Mouse (Mus musculus) heart, embryonic 13.5 days (tissue): ENCODE data around the gene Arhgef2. TPM values are rescaled to one million over a fixed set of nuclear protein-coding genes. Genes with fewer than 3 reads are reported as not detected.
A peak's percentile ranks its signal among the peaks of the same experiment; 100 is the strongest.

ENCODE experiments used
- ATAC-seq: fragments of 200-750 bp; cut with Nextera tagmentation; 2 replicates; pipeline ENCODE4 v1.8.0; 2017; ENCODE audit warnings: moderate TSS enrichment; ENCODE audit not compliant: insufficient number of reproducible peaks, low FRiP score, low TSS enrichment; ENCODE audit errors: extremely low read depth
- H3K27ac ChIP-seq: fragments of 300-500 bp; sonication (generic); replicated peaks from 2 replicates; pipeline ENCODE4 v1.5.1; 2015; ENCODE audit warnings: moderate library complexity, mild to moderate bottlenecking, inconsistent platforms
- H3K27me3 ChIP-seq: fragments of 300-500 bp; sonication (generic); replicated peaks from 2 replicates; pipeline ENCODE4 v1.6.1; 2015; ENCODE audit warnings: mild to moderate bottlenecking, inconsistent platforms
- H3K36me3 ChIP-seq: fragments of 300-500 bp; sonication (generic); 2 replicates; pipeline ENCODE4 v1.6.1; 2015; ENCODE audit warnings: mild to moderate bottlenecking, inconsistent platforms
- H3K4me1 ChIP-seq: fragments of 300-500 bp; sonication (generic); 2 replicates; pipeline ENCODE4 v1.6.1; 2015; ENCODE audit warnings: inconsistent platforms
- H3K4me2 ChIP-seq: fragments of 300-500 bp; sonication (generic); 2 replicates; pipeline ENCODE4 v1.6.1; 2015; ENCODE audit warnings: inconsistent platforms, mild to moderate bottlenecking, moderate library complexity
- H3K4me3 ChIP-seq: fragments of 300-500 bp; sonication (generic); 2 replicates; pipeline ENCODE4 v1.5.1; 2015; ENCODE audit warnings: moderate library complexity, mild to moderate bottlenecking, inconsistent platforms
- H3K9ac ChIP-seq: fragments of 300-500 bp; sonication (generic); 2 replicates; pipeline ENCODE4 v1.6.1; 2015; ENCODE audit warnings: inconsistent platforms, mild to moderate bottlenecking, moderate library complexity
- H3K9me3 ChIP-seq: fragments of 300-500 bp; sonication (generic); 2 replicates; pipeline ENCODE4 v1.6.1; 2016; ENCODE audit warnings: inconsistent platforms
- WGBS: fragments of 180-500 bp; shearing (Covaris S2); methylation state at CpG from one replicate; pipeline ENCODE4 v1.1.7; 2015; ENCODE audit warnings: mixed read lengths; 5-methylcytosine and 5-hydroxymethylcytosine counted together
- polyA plus RNA-seq: library from polyadenylated mRNA; unstranded; fragments of >200 nt; fragmentation: Nextera tagmentation; extraction: Ambion mirVana; gene quantifications from 2 replicates; pipeline ENCODE4 v1.2.1, GENCODE M21; 2015

The Arhgef2 gene
- polyA plus RNA-seq, 1 experiment from 2014 or later, result 73.1 TPM

DNA sequence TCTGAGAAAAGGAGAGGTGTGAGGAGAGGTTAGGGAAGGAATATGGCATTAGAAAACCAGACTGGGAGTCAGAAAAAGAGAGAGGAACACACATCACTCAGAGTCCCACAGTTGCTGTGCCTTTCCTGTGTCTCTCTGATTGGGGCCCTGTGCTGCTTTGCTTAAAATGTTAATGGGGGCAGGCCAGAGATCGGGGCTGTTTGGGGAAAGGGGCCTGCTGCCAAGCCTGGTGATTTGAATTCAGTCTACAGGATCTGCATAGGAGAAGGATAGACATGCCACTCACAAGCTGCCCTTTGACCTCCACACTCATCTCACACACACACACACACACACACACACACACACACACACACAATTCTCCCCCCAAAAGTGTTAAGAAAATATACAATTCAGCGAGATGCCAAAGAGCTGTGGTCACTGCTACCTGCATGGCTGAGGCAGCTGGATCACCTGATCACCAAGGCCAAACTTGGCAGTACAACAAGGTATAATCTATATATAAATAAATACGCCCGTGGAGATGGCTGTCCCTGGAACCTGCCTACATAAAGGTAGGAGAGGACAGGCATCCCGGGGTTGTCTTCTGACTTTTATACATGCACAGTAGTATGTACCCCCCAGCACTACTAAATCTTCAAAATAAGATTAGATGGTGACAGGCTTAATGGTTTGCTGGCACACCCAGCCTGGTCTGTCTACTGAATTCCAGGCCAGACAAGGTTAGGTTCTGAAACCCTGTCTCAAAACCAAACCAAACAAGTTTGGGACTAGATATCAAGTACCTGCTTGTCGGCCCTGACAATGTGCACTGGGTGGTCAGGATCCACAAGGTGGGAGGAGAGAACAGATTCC is 48.0 kb downstream of the Arhgef2 start:
- Histone ChIP-seq H3K9me3 (no peaks in the 10 kb centered on the region), H3K4me3 (no peak overlapping the region), H3K36me3 (peaks cover 2% of the 10 kb centered on the region), H3K4me1 (peaks cover 28% of the 10 kb centered on the region), H3K27ac (peak overlapping the region; percentile 50), H3K27me3 (no peaks in the 10 kb centered on the region), H3K4me2 (no peak overlapping the region; the same call in 1 of the 2 replicates), H3K9ac (no peak overlapping the region)
- no peak for ATAC-seq
- 65% methylated on average over 6 of the region's 6 CpGs for WGBS

GRCm38 (mm10) chr3:88654621-88655020 is 48.9 kb downstream of the Arhgef2 start:
- H3K9ac ChIP-seq, result no peak overlapping the region; the same call in 1 of the 2 replicates
- no peaks in the 10 kb centered on the region for H3K36me3 ChIP-seq
- peak overlapping the region; percentile 59 for H3K27ac ChIP-seq
- peak overlapping the region; percentile 16; the same call in 1 of the 2 replicates for H3K4me2 ChIP-seq
- H3K27me3 ChIP-seq, result no peaks in the 10 kb centered on the region
- WGBS, result 47% methylated on average over 4 of the region's 4 CpGs
- no peak overlapping the region for H3K4me3 ChIP-seq
- no peaks in the 10 kb centered on the region for H3K9me3 ChIP-seq
- ATAC-seq, result no peak; the same call in 1 of the 2 replicates
- peaks cover 28% of the 10 kb centered on the region for H3K4me1 ChIP-seq

- no peaks in the 10 kb centered on the region for H3K36me3 ChIP-seq
- ATAC-seq, result no peak
- no peak overlapping the region for H3K4me3 ChIP-seq
- WGBS, result 74% methylated on average over 8 of the region's 8 CpGs
- H3K27ac ChIP-seq, result no peak overlapping the region
- H3K4me1 ChIP-seq, result peaks cover 28% of the 10 kb centered on the region
- no peaks in the 10 kb centered on the region for H3K27me3 ChIP-seq
- H3K4me2 ChIP-seq, result no peak overlapping the region
- H3K9me3 ChIP-seq, result no peaks in the 10 kb centered on the region
- H3K9ac ChIP-seq, result no peak overlapping the region
These were observed 49.9 kb downstream of the Arhgef2 start for GRCm38 (mm10) chr3:88655619-88656018.

GRCm38 (mm10) chr3:88658441-88659127 is 52.8 kb downstream of the Arhgef2 start:
- no peak for ATAC-seq
- Histone ChIP-seq H3K9me3 (peaks cover 4% of the 10 kb centered on the region; the same call in 1 of the 2 replicates), H3K36me3 (no peaks in the 10 kb centered on the region), H3K27me3 (no peaks in the 10 kb centered on the region), H3K27ac (no peak overlapping the region), H3K4me3 (no peak overlapping the region), H3K4me2 (no peak overlapping the region), H3K4me1 (peaks cover 22% of the 10 kb centered on the region), H3K9ac (no peak overlapping the region)
- 70% methylated on average over 5 of the region's 5 CpGs for WGBS

GRCm38 (mm10) chr3:88659798-88660197 is 54.0 kb downstream of the Arhgef2 start:
- WGBS, result 30% methylated on average over 6 of the region's 6 CpGs
- Histone ChIP-seq H3K27ac (no peak overlapping the region), H3K4me1 (peaks cover 10% of the 10 kb centered on the region), H3K4me3 (no peak overlapping the region), H3K36me3 (no peaks in the 10 kb centered on the region), H3K27me3 (no peaks in the 10 kb centered on the region), H3K4me2 (no peak overlapping the region), H3K9ac (no peak overlapping the region), H3K9me3 (peaks cover 4% of the 10 kb centered on the region; the same call in 1 of the 2 replicates)
- ATAC-seq, result no peak

GRCm38 (mm10) chr3:88664095-88664494 is 58.3 kb downstream of the Arhgef2 start:
- peaks cover 4% of the 10 kb centered on the region; the same call in 1 of the 2 replicates for H3K9me3 ChIP-seq
- no peaks in the 10 kb centered on the region for H3K36me3 ChIP-seq
- ATAC-seq, result no peak
- H3K4me1 ChIP-seq, result no peaks in the 10 kb centered on the region
- H3K27ac ChIP-seq, result no peak overlapping the region
- H3K9ac ChIP-seq, result no peak overlapping the region
- 60% methylated on average over 4 of the region's 4 CpGs for WGBS
- no peak overlapping the region for H3K4me3 ChIP-seq
- H3K4me2 ChIP-seq, result no peak overlapping the region
- H3K27me3 ChIP-seq, result no peaks in the 10 kb centered on the region

DNA sequence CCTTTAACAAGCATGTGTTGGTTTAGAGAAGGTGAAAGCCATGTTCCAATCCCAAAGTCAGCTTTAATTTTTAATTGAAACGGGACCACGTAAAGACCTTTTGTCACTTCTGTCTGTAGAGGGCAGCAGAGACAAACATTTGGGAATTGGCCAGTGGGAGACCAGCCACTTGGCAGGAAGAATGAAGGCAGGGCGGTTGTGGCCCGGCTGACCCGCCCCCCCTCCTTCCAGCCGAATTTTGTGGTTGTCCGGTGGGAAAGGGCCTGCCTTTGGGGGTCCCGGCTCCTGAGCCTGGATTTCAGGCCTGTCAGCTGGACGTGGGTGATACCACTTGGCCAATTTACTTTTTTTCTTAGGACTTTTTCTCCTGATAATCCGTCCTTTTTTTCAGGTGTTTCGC is 71.6 kb downstream of the Arhgef2 start:
- Histone ChIP-seq H3K27ac (no peak overlapping the region), H3K36me3 (no peaks in the 10 kb centered on the region), H3K27me3 (no peaks in the 10 kb centered on the region), H3K4me2 (peak overlapping the region; percentile 77), H3K4me3 (peak overlapping the region; percentile 48), H3K4me1 (peaks cover 3% of the 10 kb centered on the region; the same call in 1 of the 2 replicates), H3K9ac (peak overlapping the region; percentile 78), H3K9me3 (no peaks in the 10 kb centered on the region)
- WGBS, result 12% methylated on average over 11 of the region's 11 CpGs
- ATAC-seq, result no peak

DNA sequence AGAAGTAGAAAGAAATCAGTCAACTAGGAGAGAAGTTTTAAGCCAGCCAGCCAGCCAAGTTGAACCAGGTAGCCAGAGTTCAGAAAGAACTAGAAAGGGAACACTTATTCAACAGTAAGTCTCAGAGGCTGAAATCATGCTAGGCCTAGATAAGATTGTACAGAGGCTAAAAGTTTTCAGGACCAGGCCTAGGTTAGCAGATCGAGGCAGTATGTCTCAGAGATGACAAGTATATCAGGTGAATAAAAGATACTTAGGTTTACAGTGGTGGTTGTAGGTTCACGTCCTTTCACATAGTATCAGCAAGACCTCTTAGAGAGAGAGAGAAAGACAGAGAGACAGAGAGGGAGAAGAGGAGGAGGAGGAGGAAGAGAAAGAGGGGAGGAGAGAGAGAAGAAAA is 78.0 kb downstream of the Arhgef2 start:
- no peaks in the 10 kb centered on the region for H3K27me3 ChIP-seq
- ATAC-seq, result no peak
- no peak overlapping the region for H3K4me3 ChIP-seq
- no peaks in the 10 kb centered on the region for H3K9me3 ChIP-seq
- peaks cover 17% of the 10 kb centered on the region for H3K36me3 ChIP-seq
- no peak overlapping the region for H3K9ac ChIP-seq
- peaks cover 25% of the 10 kb centered on the region for H3K4me1 ChIP-seq
- H3K27ac ChIP-seq, result no peak overlapping the region
- no peak overlapping the region for H3K4me2 ChIP-seq
- 67% methylated on average over 2 of the region's 2 CpGs for WGBS

- H3K4me1 ChIP-seq, result peaks cover 26% of the 10 kb centered on the region
- 56% methylated on average over 8 of the region's 8 CpGs for WGBS
- peak overlapping the region; percentile 82 for H3K9ac ChIP-seq
- peak overlapping the region; percentile 89 for H3K4me3 ChIP-seq
- H3K27ac ChIP-seq, result peak overlapping the region; percentile 97
- H3K4me2 ChIP-seq, result peak overlapping the region; percentile 94
- ATAC-seq, result no peak
- H3K27me3 ChIP-seq, result no peaks in the 10 kb centered on the region
- H3K9me3 ChIP-seq, result no peaks in the 10 kb centered on the region
- peaks cover 23% of the 10 kb centered on the region for H3K36me3 ChIP-seq
These were observed 78.6 kb downstream of the Arhgef2 start for GRCm38 (mm10) chr3:88684236-88684979.

- peak within 1 kb of the TSS; percentile 97 for H3K27ac ChIP-seq
- no peaks in the 10 kb centered on the region for H3K27me3 ChIP-seq
- H3K9me3 ChIP-seq, result no peaks in the 10 kb centered on the region
- ATAC-seq, result peak; percentile 98
- under 1% methylated on average over 47 of the region's 47 CpGs for WGBS
- H3K4me3 ChIP-seq, result peak within 1 kb of the TSS; percentile 89
- peak within 1 kb of the TSS; percentile 93 for H3K9ac ChIP-seq
- peaks cover 31% of the 10 kb centered on the region for H3K36me3 ChIP-seq
- peaks cover 26% of the 10 kb centered on the region for H3K4me1 ChIP-seq
- H3K4me2 ChIP-seq, result peak within 1 kb of the TSS; percentile 94
These were observed 79.5 kb downstream of the Arhgef2 start, which contains the start of gene Khdc4 for GRCm38 (mm10) chr3:88684980-88685941. TSS of gene Khdc4 (plus strand) at chr3:88685803.
